Mouse (Mus musculus): ENCODE data around the gene Rffl. TPM values are rescaled to one million over a fixed set of nuclear protein-coding genes. Genes with fewer than 3 reads are reported as not detected.

Rffl gene
- polyA plus RNA-seq, 2 experiments: 12.9 to 19.0 TPM

DNA sequence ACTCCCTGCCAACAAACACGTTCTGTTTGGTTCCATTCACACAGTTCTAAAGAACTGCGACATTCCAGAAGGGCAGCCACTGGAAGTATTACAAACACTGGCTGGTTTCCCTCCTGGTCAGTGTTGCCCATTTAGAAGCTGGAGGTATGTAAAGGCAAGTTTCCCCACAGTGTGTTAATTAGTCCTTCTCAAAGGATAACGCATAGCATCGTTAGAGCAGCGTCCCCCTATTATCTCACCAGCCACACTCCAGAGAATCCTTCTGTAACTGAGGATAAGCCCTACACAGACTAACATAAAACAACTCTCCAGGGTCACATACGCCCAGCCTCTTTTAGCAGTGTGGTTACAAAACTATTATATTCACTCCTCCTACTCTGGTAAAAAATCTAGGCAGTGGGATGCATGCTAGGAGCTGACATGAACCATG lies 23.4 kb downstream of the Rffl start:
- Histone ChIP-seq H3K27me3 (ENCODE audit: control insufficient read depth, insufficient read depth, low read length) (no peaks in the 10 kb centered on the region), H3K36me3 (replicated peaks; ENCODE audit: control insufficient read depth, insufficient read depth, low read depth) (0 out of 2 replicates have a peak, but pooled peaks cover 4% of the 10 kb centered on the region), H3K27ac (peak overlapping the region; percentile 99), H3K9me3 (ENCODE audit: control insufficient read depth, low read length) (no peaks in the 10 kb centered on the region), H3K4me2 (ENCODE audit: low read depth) (peak overlapping the region; percentile 100), H3K4me1 (replicated peaks; ENCODE audit: control insufficient read depth in 2 of 2, insufficient read depth in 2 of 2, low read length in 1 of 2) (peaks cover 68 to 80% of the 10 kb centered on the region in 2 experiments), H3K4me3 (ENCODE audit: insufficient read depth in 1 of 2, low read depth in 2 of 2, low read length in 2 of 2) (peak overlapping the region; percentile 33 to 35), H3K9ac (replicated peaks) (peak overlapping the region; percentile 96)
- TF ChIP-seq EP300 (IDR thresholded peaks at IDR 0.05; ENCODE audit: low read depth): peak; percentile 96
- no peak for TF ChIP-seq CTCF (IDR thresholded peaks at IDR 0.05; ENCODE audit: low read depth)
- DNase-seq (ENCODE audit: low read depth in 3 of 3, low spot score in 3 of 3) (peak; percentile 89 to 93 (median 91)), ATAC-seq (ENCODE audit: insufficient read depth) (peak; percentile 79)
- 20% methylated on average over 6 of the region's 6 CpGs for WGBS (ENCODE audit: insufficient replicate concordance)

DNA sequence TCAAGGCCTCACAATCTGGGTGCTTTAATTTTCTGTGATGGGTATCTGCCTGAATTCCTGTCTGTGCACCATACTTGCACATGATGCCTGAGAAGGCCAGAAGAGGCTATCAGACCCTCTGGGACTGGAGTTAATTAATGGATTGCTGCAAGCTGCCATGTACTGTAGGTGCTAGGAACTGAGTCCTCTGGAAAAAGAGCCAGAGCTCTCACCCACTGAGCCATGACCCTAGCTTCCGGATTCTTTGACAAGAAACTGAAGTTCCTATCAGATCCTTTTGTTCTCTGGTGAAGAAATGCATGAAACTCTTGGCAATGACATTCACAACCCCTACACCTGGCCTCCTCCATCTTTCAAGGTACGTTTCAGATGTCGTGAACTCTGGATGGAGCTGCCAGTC lies 24.1 kb downstream of the Rffl start:
- H3K4me2 ChIP-seq (ENCODE audit: low read depth): peak overlapping the region; percentile 100
- 0 out of 2 replicates have a peak, but pooled peaks cover 4% of the 10 kb centered on the region for H3K36me3 ChIP-seq (replicated peaks; ENCODE audit: control insufficient read depth, insufficient read depth, low read depth)
- ATAC-seq (ENCODE audit: insufficient read depth): no peak
- no peak for TF ChIP-seq EP300 (IDR thresholded peaks at IDR 0.05; ENCODE audit: low read depth)
- TF ChIP-seq CTCF (IDR thresholded peaks at IDR 0.05; ENCODE audit: low read depth): no peak
- no peaks in the 10 kb centered on the region for H3K27me3 ChIP-seq (ENCODE audit: control insufficient read depth, insufficient read depth, low read length)
- H3K4me1 ChIP-seq (replicated peaks; ENCODE audit: control insufficient read depth in 2 of 2, insufficient read depth in 2 of 2, low read length in 1 of 2): peaks cover 64 to 77% of the 10 kb centered on the region in 2 experiments
- 30% methylated on average over 3 of the region's 3 CpGs for WGBS (ENCODE audit: insufficient replicate concordance)
- H3K9me3 ChIP-seq (ENCODE audit: control insufficient read depth, low read length): no peaks in the 10 kb centered on the region
- H3K9ac ChIP-seq (replicated peaks): peak overlapping the region; percentile 96
- no peak for DNase-seq (ENCODE audit: low read depth in 3 of 3, low spot score in 3 of 3)
- peak overlapping the region; percentile 99 for H3K27ac ChIP-seq
- H3K4me3 ChIP-seq (ENCODE audit: insufficient read depth in 1 of 2, low read depth in 2 of 2, low read length in 2 of 2): peak overlapping the region; percentile 30 to 35; a peak in 2 of 4 replicates

DNA sequence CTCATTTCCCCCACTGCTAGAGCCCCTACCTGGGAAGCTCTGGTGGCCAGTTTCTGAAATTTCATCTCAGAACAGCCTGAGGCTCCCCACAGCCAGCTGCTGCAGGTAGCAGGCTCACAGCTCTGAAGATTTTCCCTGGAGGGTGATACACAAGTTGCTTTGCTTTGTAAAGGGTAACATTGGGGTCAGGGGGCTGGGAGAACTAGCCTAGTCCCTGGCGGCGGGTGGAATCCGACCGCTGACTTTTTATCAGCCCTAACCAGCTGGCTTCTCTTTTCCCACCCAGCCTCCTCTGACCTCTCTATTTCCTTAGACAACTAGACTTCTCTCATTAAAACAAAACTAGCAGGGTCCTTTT lies 25.0 kb downstream of the Rffl start:
- Histone ChIP-seq H3K9ac (replicated peaks) (peak overlapping the region; percentile 96), H3K4me3 (ENCODE audit: insufficient read depth in 1 of 2, low read depth in 2 of 2, low read length in 2 of 2) (peak overlapping the region; percentile 67 to 86)
- peak; percentile 76 to 84 (median 82) for DNase-seq (ENCODE audit: low read depth in 3 of 3, low spot score in 3 of 3)

GRCm38 (mm10) chr11:82845415-82846078 lies 25.5 kb downstream of the Rffl start:
- H3K9me3 ChIP-seq (ENCODE audit: control insufficient read depth, low read length): no peaks in the 10 kb centered on the region
- peak overlapping the region; percentile 100 for H3K4me2 ChIP-seq (ENCODE audit: low read depth)
- H3K4me3 ChIP-seq (ENCODE audit: insufficient read depth in 1 of 2, low read depth in 2 of 2, low read length in 2 of 2): peak overlapping the region; percentile 67 to 86
- peak overlapping the region; percentile 96 for H3K9ac ChIP-seq (replicated peaks)
- peak; percentile 81 for TF ChIP-seq CTCF (IDR thresholded peaks at IDR 0.05; ENCODE audit: low read depth)
- TF ChIP-seq EP300 (IDR thresholded peaks at IDR 0.05; ENCODE audit: low read depth): no peak
- DNase-seq (ENCODE audit: low read depth in 3 of 3, low spot score in 3 of 3) (peak; percentile 75 to 82 (median 80)), ATAC-seq (ENCODE audit: insufficient read depth) (peak; percentile 88)
- H3K27ac ChIP-seq: peak overlapping the region; percentile 99
- H3K36me3 ChIP-seq (replicated peaks; ENCODE audit: control insufficient read depth, insufficient read depth, low read depth): 0 out of 2 replicates have a peak, but pooled peaks cover 4% of the 10 kb centered on the region
- H3K27me3 ChIP-seq (ENCODE audit: control insufficient read depth, insufficient read depth, low read length): no peaks in the 10 kb centered on the region
- H3K4me1 ChIP-seq (replicated peaks; ENCODE audit: control insufficient read depth in 2 of 2, insufficient read depth in 2 of 2, low read length in 1 of 2): peaks cover 60 to 73% of the 10 kb centered on the region in 2 experiments
- 4% methylated on average over 16 of the region's 16 CpGs for WGBS (ENCODE audit: insufficient replicate concordance)

More for the DNA sequence above, 25.0 kb downstream of the Rffl start:
- H3K27me3 ChIP-seq (ENCODE audit: control insufficient read depth, insufficient read depth, low read length): no peaks in the 10 kb centered on the region
- peaks cover 60 to 73% of the 10 kb centered on the region in 2 experiments for H3K4me1 ChIP-seq (replicated peaks; ENCODE audit: control insufficient read depth in 2 of 2, insufficient read depth in 2 of 2, low read length in 1 of 2)
- 0 out of 2 replicates have a peak, but pooled peaks cover 4% of the 10 kb centered on the region for H3K36me3 ChIP-seq (replicated peaks; ENCODE audit: control insufficient read depth, insufficient read depth, low read depth)
- TF ChIP-seq EP300 (IDR thresholded peaks at IDR 0.05; ENCODE audit: low read depth) (peak; percentile 90), CTCF (IDR thresholded peaks at IDR 0.05; ENCODE audit: low read depth) (no peak)
- peak; percentile 86 for ATAC-seq (ENCODE audit: insufficient read depth)
- H3K4me2 ChIP-seq (ENCODE audit: low read depth): peak overlapping the region; percentile 100
- WGBS (ENCODE audit: insufficient replicate concordance): 0% methylated on average over 4 of the region's 4 CpGs
- H3K27ac ChIP-seq: peak overlapping the region; percentile 99
- H3K9me3 ChIP-seq (ENCODE audit: control insufficient read depth, low read length): no peaks in the 10 kb centered on the region

- Histone ChIP-seq H3K4me3 (ENCODE audit: insufficient read depth in 1 of 2, low read depth in 2 of 2, low read length in 2 of 2) (peak overlapping the region; percentile 67 to 86), H3K27me3 (ENCODE audit: control insufficient read depth, insufficient read depth, low read length) (no peaks in the 10 kb centered on the region), H3K36me3 (replicated peaks; ENCODE audit: control insufficient read depth, insufficient read depth, low read depth) (0 out of 2 replicates have a peak, but pooled peaks cover 4% of the 10 kb centered on the region), H3K27ac (peak overlapping the region; percentile 99), H3K9ac (replicated peaks) (peak overlapping the region; percentile 96), H3K4me2 (ENCODE audit: low read depth) (peak overlapping the region; percentile 100), H3K9me3 (ENCODE audit: control insufficient read depth, low read length) (no peaks in the 10 kb centered on the region), H3K4me1 (replicated peaks; ENCODE audit: control insufficient read depth in 2 of 2, insufficient read depth in 2 of 2, low read length in 1 of 2) (peaks cover 60 to 70% of the 10 kb centered on the region in 2 experiments)
- WGBS (ENCODE audit: insufficient replicate concordance): 38% methylated on average over 11 of the region's 11 CpGs
- DNase-seq (ENCODE audit: low read depth in 3 of 3, low spot score in 3 of 3) (no peak), ATAC-seq (ENCODE audit: insufficient read depth) (no peak)
- TF ChIP-seq CTCF (IDR thresholded peaks at IDR 0.05; ENCODE audit: low read depth): no peak
- TF ChIP-seq EP300 (IDR thresholded peaks at IDR 0.05; ENCODE audit: low read depth): no peak
Measured at GRCm38 (mm10) chr11:82844771-82845414, 26.1 kb downstream of the Rffl start.
